Mouse (Mus musculus) thymus, adult 2 months (tissue): ENCODE data around the gene Gm21915. TPM values are rescaled to one million over a fixed set of nuclear protein-coding genes. Genes with fewer than 3 reads are reported as not detected.

Experiments
- DNase-seq: peaks from one replicate; pipeline ENCODE4 v3.0.0; 2021
- H3K27ac ChIP-seq: fragments of 200-500 bp; 2 replicates; pipeline ENCODE4 v1.5.1; 2012; ENCODE audit warnings: low read length, control low read depth; ENCODE audit not compliant: control insufficient read depth, insufficient read depth
- H3K27me3 ChIP-seq: fragments of 200-500 bp; 2 replicates; pipeline ENCODE4 v1.6.1; 2012; ENCODE audit warnings: mild to moderate bottlenecking, low read length, moderate library complexity, mixed read lengths; ENCODE audit not compliant: control insufficient read depth, insufficient read depth
- H3K36me3 ChIP-seq: fragments of 200-500 bp; 2 replicates; pipeline ENCODE4 v1.6.1; 2012; ENCODE audit warnings: mild to moderate bottlenecking, low read length, moderate library complexity; ENCODE audit not compliant: control insufficient read depth, insufficient read depth
- H3K4me1 ChIP-seq: fragments of 200-500 bp; replicated peaks from 2 replicates; pipeline ENCODE4 v1.6.1; 2012; ENCODE audit warnings: low read length; ENCODE audit not compliant: control insufficient read depth, insufficient read depth
- H3K4me3 ChIP-seq: fragments of 200-500 bp; 2 replicates; pipeline ENCODE4 v1.5.1; 2012; ENCODE audit warnings: mild to moderate bottlenecking, low read length, control low read depth, moderate library complexity; ENCODE audit not compliant: control insufficient read depth, insufficient read depth
- CTCF ChIP-seq: fragments of 200-500 bp; IDR thresholded peaks from 2 replicates; pipeline ENCODE4 v1.5.1; 2012; ENCODE audit warnings: mild to moderate bottlenecking, control low read depth, low read length, moderate library complexity, borderline replicate concordance; ENCODE audit not compliant: control insufficient read depth, poor library complexity, insufficient read depth; ENCODE audit errors: extremely low read depth
- POLR2A ChIP-seq: fragments of 200-500 bp; IDR thresholded peaks from 2 replicates; pipeline ENCODE4 v1.6.1; 2012; ENCODE audit warnings: mild to moderate bottlenecking, low read length, control low read depth, moderate library complexity; ENCODE audit not compliant: control insufficient read depth, poor library complexity, insufficient read depth; ENCODE audit errors: extremely low read depth
- WGBS: fragments of 180-500 bp; shearing (Covaris S2); methylation state at CpG from one replicate; pipeline ENCODE4 v1.1.7; 2018; 5-methylcytosine and 5-hydroxymethylcytosine counted together
- polyA plus RNA-seq: library from polyadenylated mRNA; depleted of rRNA; stranded (reverse); fragments of >200 nt; gene quantifications from 2 replicates; pipeline ENCODE4 v1.2.3, GENCODE M21; 2012

The Gm21915 gene
- polyA plus RNA-seq, 1 experiment = not detected

GRCm38 (mm10) chr9:40685801-40686420, 15.5 kb downstream of the Gm21915 start, which contains the start of gene Clmp:
Clmp (plus strand) TSS chr9:40685962.
- Histone ChIP-seq H3K27me3 (no peaks in the 10 kb centered on the region; the same call in 1 of the 2 replicates), H3K4me3 (peak within 1 kb of the TSS; percentile 9; the same call in 1 of the 2 replicates), H3K27ac (no peak within 1 kb of the TSS), H3K4me1 (no peaks in the 10 kb centered on the region), H3K36me3 (no peaks in the 10 kb centered on the region)
- TF ChIP-seq POLR2A = no peak
- TF ChIP-seq CTCF = no peak
- WGBS = 1% methylated on average over 52 of the region's 53 CpGs
- DNase-seq = no peak

DNA sequence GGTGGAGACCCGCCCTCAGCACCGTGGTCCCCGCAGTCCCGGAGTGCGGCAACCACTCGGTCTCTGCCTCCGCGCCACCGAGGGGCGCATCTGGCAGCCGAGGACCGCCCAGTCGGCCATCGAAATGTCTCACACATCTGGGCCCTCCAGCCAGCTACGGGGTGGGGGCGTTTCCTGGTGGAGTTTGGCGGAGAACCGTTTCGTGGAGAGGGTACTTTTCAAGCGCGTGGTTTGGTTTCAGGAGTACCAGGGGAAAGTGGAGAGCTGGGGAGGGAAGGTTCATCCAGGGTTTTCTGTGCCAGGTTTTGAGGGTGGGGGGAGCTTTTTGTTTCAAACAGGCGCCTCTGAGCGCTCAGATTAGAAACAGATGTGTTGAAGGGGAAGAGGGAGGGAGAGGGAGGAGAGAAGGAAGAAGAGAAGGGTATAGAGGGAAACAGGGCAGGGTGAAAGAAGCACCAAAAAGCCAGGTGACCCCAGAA, 16.0 kb downstream of the Gm21915 start:
- H3K4me1 ChIP-seq = no peaks in the 10 kb centered on the region
- no peaks in the 10 kb centered on the region for H3K36me3 ChIP-seq
- H3K27me3 ChIP-seq = no peaks in the 10 kb centered on the region; the same call in 1 of the 2 replicates
- DNase-seq = no peak
- TF ChIP-seq POLR2A = no peak
- no peak for TF ChIP-seq CTCF
- H3K4me3 ChIP-seq = peak overlapping the region; percentile 9; the same call in 1 of the 2 replicates
- no peak overlapping the region for H3K27ac ChIP-seq
- WGBS = 3% methylated on average over 23 of the region's 23 CpGs

DNA sequence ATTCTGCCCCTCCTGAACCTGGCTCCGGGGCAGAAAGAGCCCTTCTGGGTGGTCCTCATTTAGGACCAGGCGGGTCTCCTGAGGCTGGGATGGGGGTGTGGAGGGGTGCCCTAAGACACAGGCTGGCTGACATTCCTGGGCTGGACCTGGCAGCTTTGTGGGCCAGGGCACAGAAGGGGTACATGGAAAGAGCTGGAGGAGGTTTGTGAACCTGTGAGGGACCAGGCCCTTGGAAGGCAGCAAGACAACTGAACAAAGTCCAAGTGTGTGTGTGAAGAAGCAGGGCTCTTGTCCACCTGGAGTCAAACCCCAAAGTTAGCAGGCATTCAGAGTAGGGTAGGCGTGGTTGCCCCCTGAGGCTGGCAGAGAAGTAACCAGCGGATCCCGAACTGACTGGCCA, 16.6 kb downstream of the Gm21915 start:
- Histone ChIP-seq H3K36me3 (no peaks in the 10 kb centered on the region), H3K4me1 (no peaks in the 10 kb centered on the region), H3K27me3 (no peaks in the 10 kb centered on the region; the same call in 1 of the 2 replicates), H3K27ac (no peak overlapping the region), H3K4me3 (no peak overlapping the region)
- TF ChIP-seq POLR2A = no peak
- no peak for TF ChIP-seq CTCF
- no peak for DNase-seq
- 87% methylated on average over 5 of the region's 5 CpGs for WGBS

- TF ChIP-seq CTCF = no peak
- no peak for TF ChIP-seq POLR2A
- H3K27ac ChIP-seq = no peak overlapping the region
- no peak overlapping the region for H3K4me3 ChIP-seq
- H3K27me3 ChIP-seq = no peaks in the 10 kb centered on the region; the same call in 1 of the 2 replicates
- WGBS = 89% methylated on average over 3 of the region's 3 CpGs
- H3K36me3 ChIP-seq = no peaks in the 10 kb centered on the region
- no peaks in the 10 kb centered on the region for H3K4me1 ChIP-seq
- DNase-seq = no peak
Measured at GRCm38 (mm10) chr9:40687553-40687952, 17.1 kb downstream of the Gm21915 start.

DNA sequence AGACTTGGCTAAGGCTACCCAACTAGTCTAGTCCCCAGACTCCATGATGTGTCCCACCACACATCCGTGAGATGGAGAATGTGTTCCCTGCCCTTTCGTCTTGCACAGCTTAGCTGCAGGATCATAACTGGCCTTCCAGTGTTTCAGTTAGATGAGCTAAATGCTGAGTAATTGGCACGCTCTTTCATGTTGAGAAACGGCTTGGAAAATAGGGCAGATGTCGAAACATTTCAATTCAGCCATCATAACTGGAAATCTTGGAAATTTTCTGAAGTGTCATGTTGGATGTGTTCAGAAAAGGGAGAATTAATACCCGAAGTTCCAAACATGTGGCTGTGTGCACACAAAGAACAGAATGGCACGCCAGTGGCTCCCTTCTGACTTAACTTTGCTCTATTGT, 20.1 kb downstream of the Gm21915 start:
- 92% methylated on average over 7 of the region's 7 CpGs for WGBS
- Histone ChIP-seq H3K36me3 (no peaks in the 10 kb centered on the region), H3K4me3 (no peak overlapping the region), H3K27ac (no peak overlapping the region), H3K4me1 (no peaks in the 10 kb centered on the region), H3K27me3 (no peaks in the 10 kb centered on the region; the same call in 1 of the 2 replicates)
- no peak for TF ChIP-seq CTCF
- TF ChIP-seq POLR2A = no peak
- no peak for DNase-seq

DNA sequence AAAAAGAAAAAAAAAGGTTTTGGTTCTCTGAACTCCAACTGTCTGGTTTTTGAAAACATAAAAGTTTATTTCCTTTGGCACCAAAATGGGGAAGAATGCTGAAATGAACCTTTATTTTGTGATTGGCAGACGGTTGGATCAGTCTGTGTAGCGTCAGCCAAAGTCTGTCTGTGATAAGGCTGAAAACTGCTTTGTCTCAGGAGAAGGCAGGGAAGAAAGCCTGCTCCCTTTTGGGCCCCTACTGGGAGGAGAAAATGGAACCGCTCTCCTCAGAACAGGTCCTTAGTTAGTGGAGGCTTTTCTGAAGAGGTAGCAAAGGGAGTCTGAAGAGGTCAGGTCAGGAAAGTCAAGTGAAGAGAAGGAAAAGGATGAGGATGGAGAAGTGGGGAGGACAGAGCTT, 22.6 kb downstream of the Gm21915 start:
- Histone ChIP-seq H3K4me1 (no peaks in the 10 kb centered on the region), H3K27ac (no peak overlapping the region), H3K27me3 (no peaks in the 10 kb centered on the region), H3K4me3 (no peak overlapping the region), H3K36me3 (no peaks in the 10 kb centered on the region)
- DNase-seq = no peak
- 60% methylated on average over 3 of the region's 3 CpGs for WGBS
- no peak for TF ChIP-seq POLR2A
- no peak for TF ChIP-seq CTCF

DNA sequence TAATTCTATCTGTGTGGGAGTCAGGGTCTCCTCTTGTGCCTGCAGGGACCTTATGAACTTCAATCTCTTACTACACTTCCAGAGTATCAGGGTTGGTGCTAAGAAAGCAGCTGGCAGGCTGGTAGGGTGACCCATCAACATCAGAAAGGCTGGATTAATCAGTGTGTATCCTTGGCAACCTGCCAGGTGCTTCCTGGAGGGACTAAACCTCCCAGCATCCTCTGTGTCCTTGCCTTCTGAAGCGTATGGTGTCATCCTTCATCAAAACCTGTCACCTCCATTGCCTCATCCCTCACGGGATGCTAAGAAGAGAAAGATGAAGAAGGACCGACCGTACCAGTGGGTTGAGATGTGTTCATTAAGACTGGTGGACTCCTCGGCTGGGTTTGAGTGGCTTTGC, 23.4 kb downstream of the Gm21915 start:
- no peaks in the 10 kb centered on the region for H3K27me3 ChIP-seq
- no peaks in the 10 kb centered on the region for H3K36me3 ChIP-seq
- WGBS = 89% methylated on average over 5 of the region's 5 CpGs
- H3K27ac ChIP-seq = no peak overlapping the region
- no peak overlapping the region for H3K4me3 ChIP-seq
- no peaks in the 10 kb centered on the region for H3K4me1 ChIP-seq
- no peak for DNase-seq
- no peak for TF ChIP-seq POLR2A
- TF ChIP-seq CTCF = no peak
